Mouse (Mus musculus): ENCODE data around the gene Znrd1. TPM values are rescaled to one million over a fixed set of nuclear protein-coding genes. Genes with fewer than 3 reads are reported as not detected.

The Znrd1 gene
- polyA plus RNA-seq, 1 experiment from 2014 or later, result 51.0 TPM

Other genes with a start within 250 kb of the Znrd1 start
- gene H2-M10.5, start 185.6 kb downstream of the Znrd1 start, polyA plus RNA-seq (2015; fragmentation: Nextera tagmentation; extraction: Ambion mirVana), result not detected in 2 replicates
- not detected in 2 replicates for gene H2-M10.6, start 146.4 kb downstream of the Znrd1 start, polyA plus RNA-seq (2015; fragmentation: Nextera tagmentation; extraction: Ambion mirVana)
- 46.1 and 51.7 TPM in 2 replicates for gene Trim26, start 121.4 kb downstream of the Znrd1 start, polyA plus RNA-seq (2015; fragmentation: Nextera tagmentation; extraction: Ambion mirVana)
- 0.79 and 1.2 TPM in 2 replicates for gene Trim15, start 91.3 kb downstream of the Znrd1 start, polyA plus RNA-seq (2015; fragmentation: Nextera tagmentation; extraction: Ambion mirVana)
- gene Trim10, start 89.0 kb downstream of the Znrd1 start, polyA plus RNA-seq (2015; fragmentation: Nextera tagmentation; extraction: Ambion mirVana), result 1.2 and 1.5 TPM in 2 replicates
- not detected in 2 replicates for gene Trim40, start 68.4 kb downstream of the Znrd1 start, polyA plus RNA-seq (2015; fragmentation: Nextera tagmentation; extraction: Ambion mirVana)
- gene Trim31, start 60.4 kb downstream of the Znrd1 start, polyA plus RNA-seq (2015; fragmentation: Nextera tagmentation; extraction: Ambion mirVana), result not detected in 2 replicates
- 1.1 and 1.7 TPM in 2 replicates for gene Rnf39, start 15.6 kb downstream of the Znrd1 start, polyA plus RNA-seq (2015; fragmentation: Nextera tagmentation; extraction: Ambion mirVana)
- 163 and 172 TPM in 2 replicates for gene Ppp1r11, start 6.8 kb downstream of the Znrd1 start, polyA plus RNA-seq (2015; fragmentation: Nextera tagmentation; extraction: Ambion mirVana)
- 4.7 and 4.9 TPM in 2 replicates for gene Znrd1as, start within 50 bp of the Znrd1 start, polyA plus RNA-seq (2015; fragmentation: Nextera tagmentation; extraction: Ambion mirVana)
- 0.40 and 0.68 TPM in 2 replicates for gene 2410137M14Rik, start 22.7 kb upstream of the Znrd1 start, polyA plus RNA-seq (2015; fragmentation: Nextera tagmentation; extraction: Ambion mirVana)
- 3.4 and 3.8 TPM in 2 replicates for gene H2-M5, start 31.0 kb upstream of the Znrd1 start, polyA plus RNA-seq (2015; fragmentation: Nextera tagmentation; extraction: Ambion mirVana)
- 289 and 324 TPM in 2 replicates for gene Zfp57, start 42.6 kb upstream of the Znrd1 start, polyA plus RNA-seq (2015; fragmentation: Nextera tagmentation; extraction: Ambion mirVana)
- gene Mog, start 64.8 kb upstream of the Znrd1 start, polyA plus RNA-seq (2015; fragmentation: Nextera tagmentation; extraction: Ambion mirVana), result 2.4 and 3.7 TPM in 2 replicates
- 86.4 and 88.8 TPM in 2 replicates for gene Gabbr1, start 87.4 kb upstream of the Znrd1 start, polyA plus RNA-seq (2015; fragmentation: Nextera tagmentation; extraction: Ambion mirVana)
- 0.06 TPM in 1 of 2 replicates, not detected in the other for gene Olfr90, start 129.9 kb upstream of the Znrd1 start, polyA plus RNA-seq (2015; fragmentation: Nextera tagmentation; extraction: Ambion mirVana)
- gene Olfr91, start 139.7 kb upstream of the Znrd1 start, polyA plus RNA-seq (2015; fragmentation: Nextera tagmentation; extraction: Ambion mirVana), result not detected in 2 replicates
- gene Olfr92, start 161.5 kb upstream of the Znrd1 start, polyA plus RNA-seq (2015; fragmentation: Nextera tagmentation; extraction: Ambion mirVana), result not detected in 2 replicates
- gene Olfr93, start 202.9 kb upstream of the Znrd1 start, polyA plus RNA-seq (2015; fragmentation: Nextera tagmentation; extraction: Ambion mirVana), result not detected in 2 replicates
- gene Ubd, start 235.3 kb upstream of the Znrd1 start, polyA plus RNA-seq (2015; fragmentation: Nextera tagmentation; extraction: Ambion mirVana), result not detected in 2 replicates
- 0.10 and 0.26 TPM in 2 replicates for gene Olfr94, start 242.4 kb upstream of the Znrd1 start, polyA plus RNA-seq (2015; fragmentation: Nextera tagmentation; extraction: Ambion mirVana)